Mouse (Mus musculus) right cerebral cortex, postnatal 36 days (tissue): ENCODE measurements around the gene Rc3h1.
"Not testable (repeated sequence)": the region's sequence is repeated elsewhere in the genome, so short reads cannot be mapped to it uniquely, and the experiment has no call there.

Experiments
- DNase-seq, 2 experiments: peaks; one replicate each; pipeline ENCODE4 v3.0.0; 2022; ENCODE audit warnings: low spot score in 2 of 2, mixed read lengths in 1 of 2

Gene Rc3h1

DNA sequence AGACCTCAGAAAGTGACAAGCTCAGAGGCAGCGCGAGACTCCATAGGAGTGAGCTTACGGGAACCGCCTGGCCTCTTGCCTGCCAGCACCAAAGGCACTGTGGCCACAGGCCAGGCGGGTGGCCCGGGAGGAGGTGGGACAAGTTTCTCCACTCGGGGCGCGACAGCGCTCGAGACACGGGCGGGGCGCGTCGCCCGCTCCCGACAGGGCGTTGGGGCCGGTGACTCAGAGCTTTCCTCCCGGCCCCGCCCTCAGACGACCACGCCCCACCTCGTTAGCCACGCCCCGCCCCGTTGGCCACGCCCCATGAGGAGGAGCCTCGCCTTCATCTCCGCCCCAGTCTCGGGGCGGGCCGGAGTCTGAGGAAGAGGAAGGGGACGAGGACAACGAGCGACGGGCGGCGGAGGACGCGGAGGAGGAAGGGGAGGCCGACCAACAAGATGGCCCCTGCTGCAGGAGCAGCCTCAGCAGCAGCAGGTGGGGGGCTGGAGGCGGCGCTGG, at the start of gene Rc3h1:
Gene Rc3h1, plus strand, starts transcription at position 362 of the 501 bp plus-strand sequence.
- peak; percentile 93 for DNase-seq

DNA sequence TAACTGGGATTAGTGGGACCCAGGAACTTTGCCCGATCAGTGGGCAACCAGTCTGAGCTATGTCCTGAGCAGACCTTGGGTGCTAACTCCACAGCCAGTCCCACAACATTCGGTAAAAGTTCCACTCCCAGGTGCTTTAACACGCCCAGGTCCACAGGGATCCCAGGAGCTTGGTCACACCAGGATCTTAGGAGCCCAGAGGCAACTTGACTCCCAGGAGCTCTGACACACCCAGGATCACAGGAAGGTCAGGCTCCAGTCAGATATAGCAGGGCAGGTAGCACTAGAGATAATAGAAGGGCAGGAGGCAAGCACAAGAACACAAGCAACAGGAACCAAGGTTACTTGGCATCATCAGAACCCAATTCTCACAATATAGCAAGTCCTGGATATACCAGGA, 48.1 kb upstream of the Rc3h1 start:
- no peak for DNase-seq

DNA sequence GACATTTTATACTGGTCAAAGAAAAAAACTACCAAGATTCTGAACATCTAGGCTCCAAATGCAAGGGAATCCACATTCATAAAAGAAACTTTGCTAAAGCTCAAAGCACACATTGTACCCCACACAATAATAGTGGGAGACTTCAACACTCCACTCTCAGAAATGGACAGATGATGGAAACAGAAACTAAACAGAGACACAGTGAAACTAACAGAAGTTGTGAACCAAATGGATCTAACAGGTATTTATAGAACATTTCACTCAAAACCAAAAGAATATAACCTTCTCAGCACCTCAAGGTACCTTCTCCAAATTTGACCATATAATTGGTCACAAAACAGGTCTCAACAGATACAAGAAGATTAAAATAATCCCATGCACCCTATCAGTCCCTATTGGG, 46.3 kb upstream of the Rc3h1 start:
- DNase-seq, result not testable (repeated sequence)

DNA sequence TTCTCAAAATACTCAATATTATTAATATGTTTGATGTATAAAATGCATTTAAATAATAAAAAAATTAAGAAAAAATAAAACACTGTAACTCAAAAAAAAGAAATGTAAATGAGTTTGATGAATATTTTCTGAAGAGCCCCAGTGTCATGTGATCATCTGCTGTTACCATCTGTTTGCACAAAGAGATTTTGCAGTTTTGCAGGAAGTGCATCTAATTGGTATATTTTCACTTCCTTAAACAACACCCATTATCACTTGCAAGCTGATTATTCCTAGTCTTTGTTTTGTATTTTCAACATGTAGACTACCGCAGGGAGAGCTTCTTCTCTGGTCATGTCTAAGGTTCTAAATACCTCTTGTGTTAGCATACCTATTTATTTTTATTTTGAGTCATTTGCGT, 45.1 kb upstream of the Rc3h1 start:
- DNase-seq, result no peak

DNA sequence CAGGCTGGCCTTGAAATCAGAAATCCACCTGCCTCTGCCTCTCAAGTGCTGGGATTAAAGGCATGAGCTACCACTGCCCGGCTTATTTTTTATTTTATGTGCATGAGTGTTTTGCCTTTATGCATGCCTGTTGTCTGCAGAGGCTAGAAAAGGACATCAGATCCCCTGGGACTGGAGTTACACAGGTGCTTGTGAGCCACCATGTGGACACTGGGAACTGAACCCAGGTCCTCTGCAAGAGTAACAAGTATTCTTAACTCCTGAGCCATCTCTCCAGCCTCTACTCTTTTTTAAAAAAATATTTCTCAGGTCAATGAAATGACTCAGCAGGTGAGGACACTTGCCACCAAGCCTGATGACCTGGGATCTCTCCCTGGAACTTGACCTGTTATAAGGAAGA, 44.6 kb upstream of the Rc3h1 start:
- DNase-seq, result no peak

DNA sequence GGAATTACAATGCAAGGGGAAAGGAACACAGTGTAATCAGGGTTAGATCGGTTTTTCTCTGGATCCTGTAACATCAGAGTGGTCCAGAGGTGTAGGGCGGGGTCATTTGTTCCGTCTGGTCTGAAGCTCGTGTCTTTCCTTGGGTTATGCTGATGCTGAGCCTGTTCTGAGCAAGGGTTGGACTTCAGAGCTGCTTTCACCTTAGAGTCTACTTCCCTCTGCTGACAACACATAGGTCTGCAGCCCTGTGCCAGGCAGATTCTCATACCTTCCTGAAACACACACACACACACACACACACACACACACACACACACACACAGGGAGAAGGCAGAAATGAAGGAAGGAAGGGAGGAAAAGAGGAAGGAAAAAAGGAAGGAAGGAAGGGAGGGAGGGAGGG, 43.2 kb upstream of the Rc3h1 start:
- peak; percentile 2 to 9 for DNase-seq

DNA sequence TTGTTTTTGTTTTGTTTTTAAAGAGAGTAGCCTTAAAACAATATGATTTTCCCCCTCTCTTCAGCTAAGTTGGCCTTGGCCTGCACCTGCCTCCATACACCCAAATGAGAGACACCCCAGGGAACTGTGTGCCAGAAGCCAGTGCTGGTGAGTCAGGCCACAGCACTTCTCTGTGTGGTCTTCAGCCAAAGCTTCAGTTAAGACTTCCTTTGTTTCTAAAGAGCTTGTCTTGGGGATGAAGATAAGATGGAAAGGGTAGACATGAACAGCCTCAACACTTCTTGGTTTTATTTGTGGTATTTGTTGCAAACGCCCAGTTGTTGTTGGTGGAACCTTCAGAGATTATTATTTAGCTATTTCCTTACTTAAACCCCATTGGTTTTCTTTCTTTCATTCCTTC, 31.5 kb upstream of the Rc3h1 start:
- DNase-seq, result no peak

DNA sequence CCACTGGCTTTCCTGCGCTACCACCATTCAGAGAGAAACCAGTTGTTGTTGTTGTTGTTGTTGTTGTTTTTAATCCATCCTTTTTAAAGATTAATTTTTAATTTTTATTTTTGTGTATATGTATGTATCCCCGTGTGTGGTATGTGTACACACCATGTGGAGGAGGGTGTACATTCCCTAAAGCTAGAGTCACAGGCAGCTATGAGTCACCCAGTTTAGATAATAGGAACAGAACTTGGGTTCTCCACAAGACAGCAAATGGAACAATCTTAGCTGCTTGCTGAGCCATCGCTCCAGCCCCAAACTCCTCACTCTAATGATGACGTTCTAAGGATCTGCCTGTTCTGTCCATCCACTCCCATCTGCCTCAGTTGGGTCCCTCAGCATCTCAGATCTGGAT, 29.2 kb upstream of the Rc3h1 start:
- DNase-seq, result no peak

DNA sequence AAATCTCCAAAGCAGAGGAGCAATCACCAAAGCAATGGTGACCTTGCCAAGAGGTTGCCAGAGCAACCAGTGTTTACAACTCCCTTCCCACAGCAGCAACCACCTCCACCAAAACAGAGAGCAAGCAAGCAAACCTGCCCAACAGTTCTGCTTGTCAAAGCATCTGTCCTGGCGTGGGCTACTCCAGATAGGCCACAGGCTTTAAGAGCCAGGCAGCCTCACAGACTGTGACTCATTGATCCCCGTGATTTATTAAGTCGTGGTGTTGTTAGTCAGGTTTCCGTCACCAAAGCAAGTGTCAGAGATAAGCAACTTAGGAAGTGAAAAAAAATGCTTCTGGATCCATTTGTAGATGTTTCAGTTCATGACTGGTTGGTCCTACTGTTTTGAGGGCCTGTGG, 27.7 kb upstream of the Rc3h1 start:
- DNase-seq, result no peak

DNA sequence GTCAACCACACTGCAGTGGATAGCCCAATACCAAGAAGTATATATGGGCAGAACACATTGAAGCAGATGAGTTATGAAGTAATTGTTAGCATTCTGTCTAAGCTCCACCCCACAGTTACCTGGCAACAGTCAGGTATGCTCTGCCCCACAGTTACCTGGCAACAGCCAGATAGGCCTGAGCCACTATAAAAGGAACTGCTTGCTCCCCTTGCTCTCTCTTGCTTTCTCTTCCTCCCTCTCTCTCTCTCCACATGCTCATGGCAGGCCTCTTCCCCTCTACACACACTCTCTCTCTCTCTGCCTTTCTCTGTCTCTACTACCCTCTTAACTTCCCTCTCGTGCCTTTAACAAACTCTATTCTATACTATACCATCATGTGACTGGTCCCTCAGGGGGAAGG, 24.8 kb upstream of the Rc3h1 start:
- DNase-seq, result not testable (repeated sequence)

DNA sequence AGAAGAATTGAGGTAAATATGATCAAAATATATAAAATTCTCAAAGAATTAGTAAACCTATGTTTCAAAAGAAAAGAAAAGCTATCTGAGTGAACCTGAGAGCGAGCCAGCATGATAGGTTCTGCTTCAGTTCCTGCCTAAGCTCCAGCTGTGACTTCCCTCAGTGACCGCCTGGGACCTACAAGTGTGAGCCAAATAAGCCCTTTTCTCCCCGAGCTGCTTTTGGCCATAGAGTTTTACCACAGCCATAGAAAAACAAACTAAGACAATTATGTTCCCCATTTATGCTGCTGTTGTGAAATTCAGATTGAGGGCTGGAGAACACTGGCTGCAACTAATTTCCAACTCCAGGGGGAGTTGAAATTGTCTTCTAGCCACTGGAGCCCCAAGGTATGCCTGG, 24.2 kb upstream of the Rc3h1 start:
- DNase-seq, result no peak

DNA sequence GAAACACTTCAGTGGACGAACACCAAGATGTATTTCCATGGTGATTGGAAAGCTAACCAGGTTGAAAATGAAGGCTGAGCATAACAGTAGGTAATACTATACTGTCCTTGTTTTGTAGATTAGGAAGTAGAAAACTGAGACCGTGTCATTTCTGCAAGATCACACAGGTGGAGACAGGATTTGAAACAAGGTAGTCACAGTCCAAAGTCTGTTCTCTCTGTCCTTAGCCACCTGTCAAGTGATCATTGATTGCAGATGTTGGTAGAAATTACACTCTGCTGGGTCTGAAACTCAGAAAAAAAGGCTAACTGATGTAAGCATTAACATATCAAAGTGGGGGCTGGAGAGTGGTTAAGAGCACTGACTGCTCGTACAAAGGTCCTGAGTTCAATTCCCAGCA, 21.9 kb upstream of the Rc3h1 start:
- DNase-seq, result no peak

DNA sequence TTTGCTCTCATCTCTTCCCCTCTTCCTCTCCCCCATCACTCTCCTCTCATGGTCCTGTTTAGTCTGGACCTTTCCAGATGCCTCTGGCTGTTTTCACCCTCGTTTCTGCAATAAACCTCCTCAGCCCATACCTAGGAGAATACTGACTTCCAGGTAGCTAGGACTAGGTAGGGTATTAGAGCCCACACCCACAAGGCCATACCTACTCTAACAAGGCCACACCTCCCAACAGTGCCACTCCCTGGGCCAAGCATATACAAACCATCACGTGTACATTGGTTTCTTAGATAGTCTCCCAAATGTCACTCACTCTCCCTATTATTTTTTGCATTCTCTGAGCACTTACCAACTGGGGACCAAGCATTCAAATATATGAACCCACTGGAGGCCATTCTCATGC, 21.2 kb upstream of the Rc3h1 start:
- DNase-seq, result no peak

DNA sequence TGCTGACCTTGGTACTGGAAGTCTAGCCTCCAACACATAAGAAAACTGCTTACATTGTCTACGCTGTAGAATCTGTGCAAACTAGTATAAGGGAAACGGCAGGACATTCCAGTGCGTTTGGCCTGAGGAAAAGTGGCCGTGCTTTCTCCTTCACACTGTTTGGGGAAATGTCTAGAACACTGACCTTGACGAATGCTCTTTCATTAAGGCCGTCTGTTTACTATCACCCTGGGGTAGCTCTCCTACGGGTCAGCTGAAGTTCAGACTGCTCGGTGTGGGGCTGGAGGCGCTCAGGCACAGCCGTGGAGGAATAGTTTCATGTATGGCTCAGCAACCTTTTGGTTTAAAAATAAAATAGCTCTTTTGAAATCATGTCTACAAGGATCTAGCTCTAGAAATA, 6.5 kb upstream of the Rc3h1 start:
- no peak for DNase-seq

DNA sequence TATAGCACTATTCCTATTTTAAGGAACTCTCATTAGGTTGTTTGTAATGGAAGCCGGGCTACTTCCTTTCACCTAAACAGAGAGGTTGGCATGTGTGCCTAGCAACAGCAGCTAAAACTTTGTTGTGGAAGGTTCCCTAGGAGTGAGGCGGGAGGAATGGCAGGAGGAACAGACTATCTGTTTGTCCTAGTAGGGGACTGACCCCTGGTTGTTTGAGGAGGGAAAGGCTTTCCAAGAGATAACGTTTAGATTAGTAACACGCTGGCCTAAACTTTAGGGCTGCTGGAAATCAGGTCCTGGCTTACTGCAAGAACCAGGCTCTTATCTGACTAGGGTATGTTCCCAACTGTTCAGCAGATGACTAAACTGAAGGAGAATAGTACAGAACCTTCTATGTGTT, 2.2 kb upstream of the Rc3h1 start:
- DNase-seq, result no peak

DNA sequence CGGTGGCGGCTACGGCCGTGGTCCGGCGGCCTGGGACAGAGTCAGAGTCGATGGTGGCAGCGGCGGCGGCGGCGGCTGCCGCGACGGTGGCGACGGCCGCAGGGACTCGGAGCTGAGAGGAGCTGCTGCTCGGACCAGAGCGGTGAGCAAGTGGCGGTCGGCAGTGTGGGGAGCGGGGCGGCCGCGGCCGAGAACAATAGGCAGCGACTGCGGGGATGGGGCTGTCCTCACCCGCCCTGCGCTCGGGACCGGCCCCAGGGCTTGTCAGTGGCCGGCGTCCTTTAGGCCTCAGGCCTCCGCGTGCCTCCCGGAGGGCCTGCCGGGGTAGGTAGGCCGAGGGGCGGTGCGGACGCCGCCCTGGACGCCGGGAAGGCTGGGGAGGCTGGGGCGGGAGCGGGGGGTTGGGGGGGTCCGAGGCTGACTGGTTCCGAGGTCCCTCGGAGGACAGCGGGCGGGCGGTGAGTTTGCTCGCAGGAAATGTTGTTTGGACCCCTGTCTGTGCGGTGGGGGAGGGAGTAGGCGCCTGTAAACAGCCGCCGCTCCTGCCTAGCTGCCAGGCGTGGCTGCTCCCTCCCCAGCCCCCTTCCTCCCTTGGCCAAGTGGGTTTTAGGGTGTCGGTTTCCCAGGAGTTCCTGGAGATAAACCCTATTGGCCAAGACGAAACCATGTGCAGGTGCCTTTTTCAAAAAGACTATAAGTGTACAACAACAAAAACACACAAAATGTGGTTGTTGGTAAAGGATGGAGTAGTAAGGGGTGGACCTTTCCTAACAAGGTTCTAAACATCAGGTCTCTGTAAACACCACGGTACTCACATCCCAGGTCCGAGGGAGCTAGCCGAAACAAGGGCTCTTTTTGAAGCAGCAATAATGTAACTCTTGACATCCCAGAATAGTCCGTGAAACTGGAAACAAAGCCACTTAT, 602 bp downstream of the Rc3h1 start:
- DNase-seq, result peak; percentile 22 to 25

DNA sequence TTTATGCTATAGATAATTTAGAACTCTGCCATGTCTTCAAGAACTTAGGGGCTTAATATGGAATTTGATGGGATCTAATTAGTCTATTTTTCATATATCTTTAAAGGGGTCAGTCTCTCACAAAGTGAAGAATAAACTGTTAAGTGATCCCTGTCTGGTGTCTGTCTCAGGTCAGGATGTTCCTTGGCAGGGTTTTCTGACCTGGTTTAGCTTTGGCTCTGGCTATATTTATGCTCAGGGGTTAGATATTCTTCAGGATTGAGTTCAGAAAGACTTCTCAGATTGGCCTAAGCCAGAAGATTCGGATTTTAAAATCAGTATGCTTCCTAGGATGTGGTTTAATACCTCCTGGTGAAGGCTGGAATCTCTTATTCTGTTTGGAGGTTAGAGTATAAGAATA, 4.0 kb downstream of the Rc3h1 start:
- no peak for DNase-seq

DNA sequence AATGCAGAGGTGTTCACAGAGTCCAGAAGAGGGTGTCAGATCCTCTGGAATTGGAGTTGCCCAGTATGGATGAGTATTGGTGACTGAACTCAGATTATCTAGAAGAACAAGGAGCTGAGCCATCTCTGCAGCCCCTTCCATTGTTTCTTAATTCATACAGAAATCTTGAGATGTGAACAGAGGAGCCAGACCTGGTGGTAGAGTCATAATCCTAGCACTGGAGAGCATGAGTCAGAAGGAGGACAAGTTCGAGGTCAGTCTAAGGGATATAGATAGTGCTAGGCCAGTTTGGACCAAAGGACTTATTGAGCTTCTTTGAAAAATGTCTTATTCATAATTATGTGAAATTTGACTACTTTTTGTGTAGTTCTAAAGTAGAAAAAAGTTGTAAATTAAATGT, 4.6 kb downstream of the Rc3h1 start:
- DNase-seq, result no peak

DNA sequence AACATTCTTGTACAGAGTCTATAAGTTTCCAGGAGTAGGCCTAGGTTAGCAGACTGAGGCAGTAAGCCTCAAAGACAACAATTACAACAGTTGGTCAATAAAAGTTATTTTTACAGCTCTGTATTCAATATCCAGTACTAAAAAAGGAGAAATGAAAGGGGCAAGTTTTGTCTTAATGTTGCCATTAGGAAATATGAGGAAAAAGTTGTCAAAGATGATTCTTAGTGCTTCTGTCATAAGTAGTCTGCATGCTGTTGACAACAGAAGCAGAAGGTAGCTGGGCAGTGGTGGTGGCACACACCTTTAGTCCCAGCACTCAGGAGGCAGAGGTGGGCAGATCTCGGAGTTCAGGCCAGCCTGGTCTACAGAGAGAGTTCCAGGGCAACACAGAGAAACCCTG, 13.2 kb downstream of the Rc3h1 start:
- no peak for DNase-seq

DNA sequence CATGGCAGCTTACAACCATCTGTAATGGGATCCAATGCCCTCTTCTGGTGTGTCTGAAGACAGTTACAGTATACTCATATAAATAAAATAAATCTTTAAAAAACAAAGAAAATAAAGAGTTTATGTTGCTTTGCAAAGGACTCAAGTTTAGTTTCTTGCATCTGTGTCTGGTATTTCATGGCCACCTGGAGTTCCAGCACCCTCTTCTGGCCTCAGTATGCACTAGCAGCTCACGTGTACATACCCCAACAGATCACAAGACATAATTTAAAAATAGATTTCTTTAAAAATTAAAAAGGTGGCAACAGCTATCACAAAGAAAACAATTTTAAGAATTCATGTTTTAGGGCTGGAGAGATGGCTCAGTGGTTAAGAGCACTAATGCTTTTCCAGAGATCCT, 15.7 kb downstream of the Rc3h1 start:
- no peak for DNase-seq

DNA sequence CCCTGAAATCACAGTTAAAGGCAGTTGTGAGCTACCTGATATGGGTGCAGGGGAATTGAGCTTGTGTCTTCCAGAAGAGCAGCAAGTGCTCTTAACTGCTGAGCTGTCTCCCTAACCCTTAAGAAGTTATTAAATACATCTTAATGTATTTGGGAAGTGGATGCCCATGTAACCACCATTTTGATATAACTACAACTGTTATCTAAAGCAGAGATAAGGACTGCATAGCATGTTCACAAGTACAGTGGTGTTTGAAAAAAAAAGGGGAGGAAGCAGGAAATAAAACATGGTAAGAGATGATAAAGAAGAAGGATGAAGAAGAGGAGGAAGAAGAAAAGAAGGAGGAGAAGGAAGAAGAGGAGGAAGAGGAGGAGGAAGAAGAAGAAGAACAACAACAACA, 25.1 kb downstream of the Rc3h1 start:
- no peak for DNase-seq

DNA sequence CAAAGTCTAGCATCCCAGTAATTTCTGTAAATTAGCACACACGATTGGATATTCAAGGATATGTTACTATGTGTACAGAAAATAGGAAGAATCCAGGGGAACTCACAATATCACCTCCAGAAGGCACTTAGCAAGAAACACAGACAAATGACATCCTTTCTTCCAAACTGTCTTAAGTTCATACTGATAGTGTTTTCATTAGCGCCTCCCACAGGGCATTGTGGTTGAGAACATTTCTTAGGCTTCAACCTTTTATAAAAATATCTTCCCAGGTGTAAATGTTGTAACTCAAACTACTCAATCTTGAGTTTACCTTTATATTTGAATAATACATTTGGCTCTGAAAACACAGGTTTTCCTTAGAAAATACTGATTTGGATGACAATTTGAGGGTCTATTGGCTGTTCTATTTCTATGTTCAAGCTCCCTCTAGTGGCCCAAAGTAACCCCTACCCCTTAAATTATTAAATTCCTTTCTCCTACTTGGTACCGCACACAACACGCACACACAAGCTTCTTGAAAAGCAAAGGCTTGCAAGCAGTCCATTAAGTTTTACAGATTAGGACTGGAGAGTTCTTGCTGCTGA, 27.8 kb downstream of the Rc3h1 start:
- no peak for DNase-seq

DNA sequence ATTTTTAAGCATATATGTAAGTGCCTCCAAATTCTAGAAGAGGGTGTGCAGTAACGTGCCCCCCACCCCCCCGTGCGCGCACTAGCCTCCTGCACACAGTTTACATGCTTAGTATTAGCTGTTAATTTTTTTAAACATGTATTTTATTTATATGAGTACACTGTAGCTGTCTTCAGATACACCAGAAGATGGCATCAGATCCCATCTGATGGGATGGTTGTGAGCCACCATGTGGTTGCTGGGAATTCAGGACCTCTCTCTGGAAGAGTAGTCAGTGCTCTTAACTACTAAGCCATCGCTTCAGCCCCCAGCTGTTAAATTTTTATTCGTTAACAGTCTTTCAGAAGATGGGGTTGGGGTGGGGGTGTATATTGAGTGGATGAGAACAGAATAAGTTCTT, 29.3 kb downstream of the Rc3h1 start:
- no peak for DNase-seq
